Mouse (Mus musculus) lung, adult 2 months (tissue): ENCODE measurements at regions not wholly inside any gene's neighbourhood (a gene's known extent, or its start where the extent isn't known, plus 50 kb on each side); places are given as distances from the start of the nearest gene placed in this dataset.

Experiments
- CTCF ChIP-seq: fragments of 200-500 bp; IDR thresholded peaks from 2 replicates; pipeline ENCODE4 v1.5.1; 2011; ENCODE audit warnings: mild to moderate bottlenecking, low read length, control low read depth; ENCODE audit not compliant: insufficient read depth
- POLR2A ChIP-seq: fragments of 200-500 bp; IDR thresholded peaks from 2 replicates; pipeline ENCODE4 v1.6.1; 2011; ENCODE audit warnings: low read depth, mild to moderate bottlenecking, control low read depth, low read length, borderline replicate concordance; ENCODE audit errors: extremely low read depth

DNA sequence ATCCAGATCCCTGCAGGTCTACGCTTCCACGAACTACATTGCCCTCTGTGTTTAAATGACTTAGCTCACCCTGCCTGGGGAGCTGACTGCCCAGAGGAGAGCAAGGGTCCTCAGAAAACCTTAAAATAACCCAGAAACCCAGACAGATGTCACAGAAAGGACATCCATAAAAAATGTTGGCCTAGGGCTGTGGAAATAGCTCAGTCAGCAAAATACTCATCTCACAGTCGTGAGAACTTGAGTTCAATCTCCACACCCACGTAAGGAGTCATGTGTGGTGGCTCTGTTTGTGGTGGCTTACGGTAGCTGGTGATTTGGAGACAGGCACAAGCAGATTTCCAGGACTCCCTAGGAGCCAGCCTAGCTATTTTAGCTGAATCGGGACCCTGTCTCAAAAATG lies 108.5 kb upstream of the Adpgk start:
- TF ChIP-seq CTCF (no peak), POLR2A (no peak)
